In the genomic region with DNA sequence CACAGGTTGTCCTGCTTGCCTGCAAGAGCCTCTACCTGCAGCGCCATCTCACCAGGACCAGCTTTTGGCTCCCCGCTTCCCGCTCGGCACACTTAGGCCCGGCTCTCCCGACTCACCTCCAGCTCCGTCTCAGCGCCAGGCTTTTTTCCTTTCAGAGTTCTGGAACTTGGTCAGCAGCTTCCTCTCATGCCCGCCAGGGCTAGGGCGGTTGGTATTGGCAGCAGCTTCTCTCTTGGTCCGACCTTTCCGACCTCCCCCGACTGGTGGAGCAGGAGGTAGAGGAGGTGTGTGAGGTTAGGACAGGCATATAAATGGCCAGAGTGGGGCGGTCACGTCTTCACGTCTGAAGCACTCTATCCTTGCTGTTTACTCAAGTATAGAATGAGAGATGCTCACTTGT, we compare ENCODE assay signal across 12 mouse cellular contexts. TPM values are rescaled to one million over a fixed set of nuclear protein-coding genes. Genes with fewer than 3 reads are reported as not detected.
DNase-seq lines count a peak whose midpoint lies in the region; ATAC-seq and TF ChIP-seq lines count a peak whose summit lies in the region.
"Had no signal": no experiment of that assay in that cellular context is flagged by ENCODE, and none has a peak within 500 bp of the region (broad histone marks: within the 10 kb centered on the region; RNA-seq: fewer than 3 reads in every experiment).

No protein-coding gene starts in this region.

- no peaks in the 10 kb centered on the region for H3K27me3 ChIP-seq in spleen, adult 2 months (ENCODE audit: control insufficient read depth, insufficient read depth, low read length)
- H3K27me3 ChIP-seq in liver, embryonic 15.5 days: no peaks in the 10 kb centered on the region
- no peaks in the 10 kb centered on the region for H3K27me3 ChIP-seq in stomach, embryonic 16.5 days (ENCODE audit: control insufficient read depth, insufficient read depth, low read length)
- H3K27me3 ChIP-seq: embryonic facial prominence, embryonic 12.5 days had no signal

- H3K36me3 ChIP-seq in spleen, adult 2 months (ENCODE audit: control insufficient read depth, insufficient read depth, low read length): no peaks in the 10 kb centered on the region
- H3K36me3 ChIP-seq in liver, embryonic 15.5 days (replicated peaks): no peaks in the 10 kb centered on the region
- H3K36me3 ChIP-seq in stomach, embryonic 16.5 days (ENCODE audit: control insufficient read depth, insufficient read depth, low read length): no peaks in the 10 kb centered on the region
- H3K36me3 ChIP-seq: embryonic facial prominence, embryonic 12.5 days had no signal

- ATAC-seq in liver, embryonic 15.5 days (ENCODE audit: insufficient read depth): no peak
- ATAC-seq in stomach, embryonic 16.5 days (ENCODE audit: insufficient read depth, low FRiP score): no peak
- ATAC-seq in inflammation-experienced regulatory T-cells, adult 6 months: no peak
- ATAC-seq: midbrain, embryonic 16.5 days had no signal

- H3K4me2 ChIP-seq in liver, embryonic 15.5 days: peak overlapping the region; percentile 28; the same call in 1 of the 2 replicates
- H3K4me2 ChIP-seq in stomach, embryonic 16.5 days (ENCODE audit: low read depth, low read length): peak overlapping the region; percentile 37
- H3K4me2 ChIP-seq: embryonic facial prominence, embryonic 12.5 days had no signal

- no peak for TF ChIP-seq CTCF in spleen, adult 2 months (IDR thresholded peaks at IDR 0.05; ENCODE audit: extremely low read depth, insufficient read depth, insufficient read length, insufficient replicate concordance)

- no peak overlapping the region for H3K27ac ChIP-seq in spleen, adult 2 months (ENCODE audit: insufficient read depth, low read length)
- no peak overlapping the region for H3K27ac ChIP-seq in liver, embryonic 15.5 days (replicated peaks)
- peak overlapping the region; percentile 47; the same call in 1 of the 2 replicates for H3K27ac ChIP-seq in stomach, embryonic 16.5 days (ENCODE audit: low read length)
- H3K27ac ChIP-seq: embryonic facial prominence, embryonic 12.5 days had no signal

- no peaks in the 10 kb centered on the region for H3K9me3 ChIP-seq in liver, embryonic 15.5 days (replicated peaks)
- H3K9me3 ChIP-seq in stomach, embryonic 16.5 days (replicated peaks; ENCODE audit: control insufficient read depth, low read length): no peaks in the 10 kb centered on the region
- H3K9me3 ChIP-seq: embryonic facial prominence, embryonic 12.5 days had no signal

- H3K4me1 ChIP-seq in spleen, adult 2 months (ENCODE audit: control insufficient read depth, insufficient read depth, insufficient read length): no peaks in the 10 kb centered on the region; the same call in 1 of the 2 replicates
- H3K4me1 ChIP-seq in liver, embryonic 15.5 days (replicated peaks): peaks cover 50% of the 10 kb centered on the region
- peaks cover 13% of the 10 kb centered on the region; the same call in 1 of the 2 replicates for H3K4me1 ChIP-seq in stomach, embryonic 16.5 days (ENCODE audit: control insufficient read depth, insufficient read depth, low read length)
- H3K4me1 ChIP-seq: embryonic facial prominence, embryonic 12.5 days had no signal

- H3K9ac ChIP-seq in liver, embryonic 15.5 days: no peak overlapping the region
- peak overlapping the region; percentile 2 for H3K9ac ChIP-seq in stomach, embryonic 16.5 days (ENCODE audit: low read length)
- H3K9ac ChIP-seq: embryonic facial prominence, embryonic 12.5 days had no signal

- DNase-seq in heart, adult 11 months: peak; percentile 93
- DNase-seq in heart, postnatal 14 days: no peak
- no peak for DNase-seq in spleen, adult 2 months (ENCODE audit: low read depth in 1 of 2, low spot score in 2 of 2)
- DNase-seq in spleen, adult 12 weeks (ENCODE audit: low spot score): no peak
- DNase-seq in cerebellum, postnatal 25 days: no peak

- intact Hi-C loops in heart, postnatal 14 days (cut with DNase I): no loop called here

- no peak for TF ChIP-seq POLR2A in spleen, adult 2 months (IDR thresholded peaks at IDR 0.05; ENCODE audit: low read depth, low read length)

- WGBS in spleen, adult 2 months: 88% methylated on average over 16 of the region's 16 CpGs
- 73% methylated on average over 16 of the region's 16 CpGs for WGBS in liver, embryonic 15.5 days (ENCODE audit: insufficient replicate concordance)
- WGBS in stomach, embryonic 16.5 days: 68% methylated on average over 16 of the region's 16 CpGs

- peak overlapping the region; percentile 9; the same call in 1 of the 2 replicates for H3K4me3 ChIP-seq in spleen, adult 2 months (ENCODE audit: extremely low read depth, insufficient read depth, insufficient read length)
- no peak overlapping the region; the same call in 1 of the 2 replicates for H3K4me3 ChIP-seq in liver, embryonic 15.5 days (replicated peaks)
- H3K4me3 ChIP-seq in stomach, embryonic 16.5 days (replicated peaks; ENCODE audit: low read length): peak overlapping the region; percentile 25
- H3K4me3 ChIP-seq: embryonic facial prominence, embryonic 12.5 days had no signal

RNA-seq across cellular contexts. Expression of gene Nupr1, which starts 5.9 kb away (rescaled TPM):
- total RNA-seq in heart, postnatal 14 days (2021): 1 to 10 TPM; 8.7 to 9.2 TPM
- polyA plus RNA-seq in spleen, adult 2 months (2012; rRNA removed): 28.8 and 42.3 TPM in 2 replicates
- 3.7 and 4.6 TPM in 2 replicates for polyA plus RNA-seq in liver, embryonic 15.5 days (2015; fragmentation: Nextera tagmentation; extraction: Ambion mirVana)
- polyA plus RNA-seq in stomach, embryonic 16.5 days (2015; fragmentation: Nextera tagmentation; extraction: Ambion mirVana): 133 and 141 TPM in 2 replicates
- 1 to 10 TPM in 1 of 3 experiments, not detected in 2; 2.2 TPM for polyA plus RNA-seq in inflammation-experienced regulatory T-cells, adult 6 months (2017; shearing (Covaris generic))

RNA-seq across cellular contexts. Expression of gene Sgf29, which starts 24.3 kb away (rescaled TPM):
- 10 to 100 TPM; 24.6 to 28.6 TPM for total RNA-seq in heart, postnatal 14 days (2021)
- 31.4 and 32.3 TPM in 2 replicates for polyA plus RNA-seq in spleen, adult 2 months (2012; rRNA removed)
- 29.1 and 31.0 TPM in 2 replicates for polyA plus RNA-seq in liver, embryonic 15.5 days (2015; fragmentation: Nextera tagmentation; extraction: Ambion mirVana)
- 40.4 and 47.6 TPM in 2 replicates for polyA plus RNA-seq in stomach, embryonic 16.5 days (2015; fragmentation: Nextera tagmentation; extraction: Ambion mirVana)
- 100 to 1,000 TPM in 1 of 3 experiments, 10 to 100 TPM in 2; 46.5 to 103 (median 70.1) TPM for polyA plus RNA-seq in inflammation-experienced regulatory T-cells, adult 6 months (2017; shearing (Covaris generic))

RNA-seq across cellular contexts. Expression of gene Il27, which starts 30.0 kb away (rescaled TPM):
- not detected for total RNA-seq in heart, postnatal 14 days (2021)
- polyA plus RNA-seq in spleen, adult 2 months (2012; rRNA removed): 0.79 and 1.5 TPM in 2 replicates
- polyA plus RNA-seq in liver, embryonic 15.5 days (2015; fragmentation: Nextera tagmentation; extraction: Ambion mirVana): 0.12 and 0.18 TPM in 2 replicates
- polyA plus RNA-seq in stomach, embryonic 16.5 days (2015; fragmentation: Nextera tagmentation; extraction: Ambion mirVana): not detected in 2 replicates
- polyA plus RNA-seq in inflammation-experienced regulatory T-cells, adult 6 months (2017; shearing (Covaris generic)): not detected
- total RNA-seq: heart, postnatal 10 days had no signal
- polyA plus RNA-seq: brain, embryonic 14.5 days; embryonic facial prominence, embryonic 12.5 days; midbrain, embryonic 16.5 days had no signal

RNA-seq across cellular contexts. Expression of gene Cln3, which starts 39.2 kb away (rescaled TPM):
- 10 to 100 TPM; 13.2 to 13.3 TPM for total RNA-seq in heart, postnatal 14 days (2021)
- polyA plus RNA-seq in spleen, adult 2 months (2012; rRNA removed): 105 and 118 TPM in 2 replicates
- 11.9 and 12.6 TPM in 2 replicates for polyA plus RNA-seq in liver, embryonic 15.5 days (2015; fragmentation: Nextera tagmentation; extraction: Ambion mirVana)
- polyA plus RNA-seq in stomach, embryonic 16.5 days (2015; fragmentation: Nextera tagmentation; extraction: Ambion mirVana): 30.4 and 33.3 TPM in 2 replicates
- 10 to 100 TPM; 25.2 to 57.9 (median 51.4) TPM for polyA plus RNA-seq in inflammation-experienced regulatory T-cells, adult 6 months (2017; shearing (Covaris generic))

RNA-seq across cellular contexts. Expression of gene Apobr, which starts 40.0 kb away (rescaled TPM):
- 1 to 10 TPM in 1 of 2 experiments, under 1 TPM in 1; 0.65 to 1.7 TPM for total RNA-seq in heart, postnatal 14 days (2021)
- 13.6 and 15.8 TPM in 2 replicates for polyA plus RNA-seq in spleen, adult 2 months (2012; rRNA removed)
- 2.3 and 2.5 TPM in 2 replicates for polyA plus RNA-seq in liver, embryonic 15.5 days (2015; fragmentation: Nextera tagmentation; extraction: Ambion mirVana)
- 1.4 and 2.2 TPM in 2 replicates for polyA plus RNA-seq in stomach, embryonic 16.5 days (2015; fragmentation: Nextera tagmentation; extraction: Ambion mirVana)
- polyA plus RNA-seq in inflammation-experienced regulatory T-cells, adult 6 months (2017; shearing (Covaris generic)): 1 to 10 TPM in 1 of 3 experiments, under 1 TPM in 1, not detected in 1; 0.23 to 2.3 TPM
